Mouse (Mus musculus): ENCODE results near the gene Osbp2.

GRCm38 (mm10) chr11:3804639-3805038 lies 59.1 kb downstream of the Osbp2 start:
- TF ChIP-seq GATA1 (IDR thresholded peaks at IDR 0.05; ENCODE audit: low read length) (no peak), TAL1 (IDR thresholded peaks at IDR 0.05; ENCODE audit: low read length) (no peak)
